Mouse (Mus musculus) hindbrain, embryonic 14.5 days (tissue): ENCODE measurements around the gene Slc22a13. TPM values are rescaled to one million over a fixed set of nuclear protein-coding genes. Genes with fewer than 3 reads are reported as not detected.

Source experiments
- ATAC-seq: fragments of 200-750 bp; cut with Nextera tagmentation; 2 replicates; pipeline ENCODE4 v1.8.0; 2017; ENCODE audit warnings: moderate number of reproducible peaks, mild to moderate bottlenecking, moderate TSS enrichment, moderate library complexity; ENCODE audit not compliant: low FRiP score
- DNase-seq: peaks from one replicate; pipeline ENCODE4 v3.0.0-alpha.2; 2015; ENCODE audit warnings: low spot score
- H3K27ac ChIP-seq: fragments of 300-500 bp; sonication (generic); 2 replicates; pipeline ENCODE4 v1.5.1; 2014; ENCODE audit warnings: mild to moderate bottlenecking, moderate library complexity
- H3K27me3 ChIP-seq: fragments of 300-500 bp; sonication (generic); 2 replicates; pipeline ENCODE4 v1.6.1; 2014; ENCODE audit warnings: mild to moderate bottlenecking, low read length, mixed read lengths; ENCODE audit not compliant: control insufficient read depth, insufficient read depth
- H3K36me3 ChIP-seq: fragments of 300-500 bp; sonication (generic); replicated peaks from 2 replicates; pipeline ENCODE4 v1.6.1; 2014; ENCODE audit not compliant: control insufficient read depth, insufficient read depth
- H3K4me1 ChIP-seq: fragments of 300-500 bp; sonication (generic); replicated peaks from 2 replicates; pipeline ENCODE4 v1.6.1; 2014; ENCODE audit warnings: antibody characterized with exemption, low read length, mixed read lengths; ENCODE audit not compliant: control insufficient read depth, insufficient read depth
- H3K4me2 ChIP-seq: fragments of 300-500 bp; sonication (generic); replicated peaks from 2 replicates; pipeline ENCODE4 v1.6.1; 2014; ENCODE audit warnings: mild to moderate bottlenecking, moderate library complexity
- H3K4me3 ChIP-seq: fragments of 300-500 bp; sonication (generic); replicated peaks from 2 replicates; pipeline ENCODE4 v1.5.1; 2014; ENCODE audit warnings: mild to moderate bottlenecking, low read length
- H3K9ac ChIP-seq: fragments of 300-500 bp; sonication (generic); 2 replicates; pipeline ENCODE4 v1.6.1; 2014
- H3K9me3 ChIP-seq: fragments of 300-500 bp; sonication (generic); 2 replicates; pipeline ENCODE4 v1.6.1; 2016; ENCODE audit warnings: low read length; ENCODE audit not compliant: control insufficient read depth
- WGBS: fragments of 180-500 bp; shearing (Covaris S2); extraction: QIAGEN DNeasy Blood & Tissue Kit; methylation state at CpG from one replicate; pipeline ENCODE4 v1.1.7; 2014; 5-methylcytosine and 5-hydroxymethylcytosine counted together
- polyA plus RNA-seq: library from polyadenylated mRNA; unstranded; fragments of >200 nt; fragmentation: Nextera tagmentation; extraction: Ambion mirVana; gene quantifications from 2 replicates; pipeline ENCODE4 v1.2.1, GENCODE M21; 2014

Slc22a13 gene
- polyA plus RNA-seq, 1 experiment from 2014 or later = not detected

DNA sequence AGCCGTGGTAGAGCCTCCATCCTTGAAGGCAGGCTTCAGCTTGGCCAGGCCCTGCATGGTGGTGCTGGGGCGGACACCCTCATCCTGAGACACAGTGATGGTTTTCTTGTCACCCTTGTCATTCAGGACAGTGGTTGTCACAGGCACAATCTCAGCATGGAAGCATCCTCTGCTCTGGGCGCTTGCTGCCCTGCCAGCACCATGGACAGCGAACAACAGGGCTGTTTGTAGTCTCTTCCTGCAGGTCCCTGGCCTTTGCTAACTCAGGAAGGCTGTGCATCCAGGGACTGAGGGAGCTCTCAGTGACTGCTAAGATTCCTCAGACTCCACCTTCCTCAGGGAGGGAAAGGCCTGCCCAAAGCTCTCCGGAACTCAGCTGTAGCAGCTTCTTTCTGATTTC is 59.3 kb downstream of the Slc22a13 start:
- H3K4me1 ChIP-seq = no peaks in the 10 kb centered on the region
- no peak overlapping the region for H3K9ac ChIP-seq

GRCm38 (mm10) chr9:119146098-119146770 is 62.7 kb downstream of the Slc22a13 start:
- ATAC-seq (no peak), DNase-seq (no peak)
- no peaks in the 10 kb centered on the region for H3K36me3 ChIP-seq
- WGBS = 86% methylated on average over 13 of the region's 13 CpGs
- no peak overlapping the region for H3K4me2 ChIP-seq
- no peaks in the 10 kb centered on the region for H3K9me3 ChIP-seq
- H3K9ac ChIP-seq = no peak overlapping the region
- H3K4me1 ChIP-seq = no peaks in the 10 kb centered on the region
- H3K27me3 ChIP-seq = no peaks in the 10 kb centered on the region
- no peak overlapping the region for H3K27ac ChIP-seq
- H3K4me3 ChIP-seq = no peak overlapping the region

More for the DNA sequence above, 59.3 kb downstream of the Slc22a13 start:
- Histone ChIP-seq H3K27ac (no peak overlapping the region), H3K36me3 (no peaks in the 10 kb centered on the region), H3K4me3 (no peak overlapping the region), H3K9me3 (no peaks in the 10 kb centered on the region), H3K4me2 (no peak overlapping the region), H3K27me3 (no peaks in the 10 kb centered on the region)
- DNase-seq (peak; percentile 36), ATAC-seq (no peak)
- WGBS = 35% methylated on average over 5 of the region's 5 CpGs

DNA sequence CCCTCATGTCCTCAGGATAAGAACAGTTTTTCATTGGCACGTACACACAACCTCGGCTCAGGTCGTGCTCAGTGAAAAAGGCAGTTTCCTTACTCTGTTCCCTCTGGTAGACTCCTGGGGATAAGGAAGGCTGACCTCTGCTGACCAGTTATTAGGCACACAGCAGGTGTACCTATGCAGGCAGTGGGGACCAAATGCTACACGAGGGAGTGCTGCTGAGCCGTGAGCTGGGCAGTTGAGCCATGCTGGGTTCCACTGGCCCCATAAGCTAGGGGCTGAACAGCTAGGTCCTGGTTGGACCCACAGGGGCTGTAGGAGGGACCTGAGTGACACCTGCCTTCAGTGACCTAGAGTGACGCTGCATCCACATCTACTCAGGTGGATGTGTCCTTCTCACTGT is 63.3 kb downstream of the Slc22a13 start:
- Histone ChIP-seq H3K4me1 (no peaks in the 10 kb centered on the region), H3K27me3 (no peaks in the 10 kb centered on the region), H3K36me3 (no peaks in the 10 kb centered on the region), H3K9me3 (no peaks in the 10 kb centered on the region), H3K9ac (no peak overlapping the region), H3K4me3 (no peak overlapping the region), H3K27ac (no peak overlapping the region), H3K4me2 (no peak overlapping the region)
- 68% methylated on average over 6 of the region's 6 CpGs for WGBS
- DNase-seq (no peak), ATAC-seq (no peak)

GRCm38 (mm10) chr9:119145137-119145536 is 63.8 kb downstream of the Slc22a13 start:
- H3K9ac ChIP-seq = no peak overlapping the region
- H3K4me2 ChIP-seq = no peak overlapping the region
- no peak overlapping the region for H3K4me3 ChIP-seq
- no peaks in the 10 kb centered on the region for H3K36me3 ChIP-seq
- WGBS = 37% methylated on average over 10 of the region's 10 CpGs
- DNase-seq (no peak), ATAC-seq (no peak)
- H3K4me1 ChIP-seq = no peaks in the 10 kb centered on the region
- no peaks in the 10 kb centered on the region for H3K9me3 ChIP-seq
- no peak overlapping the region for H3K27ac ChIP-seq
- H3K27me3 ChIP-seq = no peaks in the 10 kb centered on the region

DNA sequence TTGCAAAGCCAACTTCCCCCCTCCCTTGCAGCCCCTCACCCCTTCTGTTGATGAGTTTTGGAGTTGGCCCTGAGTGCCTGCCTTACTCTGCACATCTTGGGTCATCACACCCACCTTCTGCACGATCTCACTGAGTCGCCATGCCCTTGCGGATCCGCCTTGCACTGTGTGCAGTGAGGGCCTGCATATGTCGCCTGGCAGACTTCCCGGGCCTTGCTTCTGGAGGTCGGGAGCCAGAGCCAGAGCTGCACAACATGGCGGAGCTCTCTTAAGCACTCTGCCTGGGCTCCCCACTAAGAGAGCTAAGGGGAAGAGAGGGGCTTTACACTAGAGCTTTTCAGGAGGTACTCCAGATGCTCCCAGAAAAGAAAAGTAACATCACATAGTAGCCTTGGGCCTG is 64.2 kb downstream of the Slc22a13 start:
- Histone ChIP-seq H3K9me3 (no peaks in the 10 kb centered on the region), H3K4me2 (no peak overlapping the region), H3K4me3 (no peak overlapping the region), H3K27ac (no peak overlapping the region), H3K4me1 (no peaks in the 10 kb centered on the region), H3K27me3 (no peaks in the 10 kb centered on the region), H3K36me3 (no peaks in the 10 kb centered on the region), H3K9ac (no peak overlapping the region)
- DNase-seq (peak; percentile 30), ATAC-seq (no peak)
- 89% methylated on average over 8 of the region's 8 CpGs for WGBS

- H3K27ac ChIP-seq = no peak overlapping the region
- H3K4me2 ChIP-seq = no peak overlapping the region
- H3K36me3 ChIP-seq = no peaks in the 10 kb centered on the region
- ATAC-seq (no peak), DNase-seq (no peak)
- no peaks in the 10 kb centered on the region for H3K4me1 ChIP-seq
- WGBS = 79% methylated on average over 9 of the region's 9 CpGs
- no peaks in the 10 kb centered on the region for H3K27me3 ChIP-seq
- no peaks in the 10 kb centered on the region for H3K9me3 ChIP-seq
- H3K9ac ChIP-seq = no peak overlapping the region
- H3K4me3 ChIP-seq = no peak overlapping the region
Measured at GRCm38 (mm10) chr9:119143372-119143771, 65.5 kb downstream of the Slc22a13 start.

Other genes with a start within 250 kb of the Slc22a13 start
- 3.1 and 4.4 TPM in 2 replicates for gene Vill, start 156.3 kb downstream of the Slc22a13 start, polyA plus RNA-seq
- 15.9 and 16.7 TPM in 2 replicates for gene Plcd1, start 115.6 kb downstream of the Slc22a13 start, polyA plus RNA-seq
- gene Dlec1, start 106.6 kb downstream of the Slc22a13 start, polyA plus RNA-seq = 1.3 and 1.7 TPM in 2 replicates
- gene Acaa1b, start 52.0 kb downstream of the Slc22a13 start, polyA plus RNA-seq = 2.2 and 3.9 TPM in 2 replicates
- gene Gm47289, start 49.9 kb downstream of the Slc22a13 start, polyA plus RNA-seq = not detected in 2 replicates
- gene Oxsr1, start 113.3 kb upstream of the Slc22a13 start, polyA plus RNA-seq = 16.1 and 16.3 TPM in 2 replicates
- 94.0 and 101 TPM in 2 replicates for gene Acaa1a, start 130.6 kb upstream of the Slc22a13 start, polyA plus RNA-seq
- 7.1 and 8.0 TPM in 2 replicates for gene Myd88, start 132.3 kb upstream of the Slc22a13 start, polyA plus RNA-seq
- 3.8 and 4.8 TPM in 2 replicates for gene Xylb, start 148.3 kb upstream of the Slc22a13 start, polyA plus RNA-seq
- not detected in 2 replicates for gene Slc22a14, start 156.5 kb upstream of the Slc22a13 start, polyA plus RNA-seq
- 45.4 and 49.3 TPM in 2 replicates for gene Acvr2b, start 193.0 kb upstream of the Slc22a13 start, polyA plus RNA-seq
- gene Exog, start 235.8 kb upstream of the Slc22a13 start, polyA plus RNA-seq = 52.7 and 56.7 TPM in 2 replicates